Mouse (Mus musculus) heart, adult 2 months (tissue): ENCODE measurements around the gene Muc5ac. TPM values are rescaled to one million over a fixed set of nuclear protein-coding genes. Genes with fewer than 3 reads are reported as not detected.

Experiments used
- DNase-seq, 2 experiments: peaks; one replicate each; pipeline ENCODE4 v3.0.0; 2021
- H3K27ac ChIP-seq: fragments of 200-600 bp; 2 replicates; pipeline ENCODE4 v1.8.1; 2022
- H3K27me3 ChIP-seq: fragments of 200-500 bp; 2 replicates; pipeline ENCODE4 v1.6.1; 2012; ENCODE audit warnings: mild to moderate bottlenecking, low read length, inconsistent platforms, mixed read lengths; ENCODE audit not compliant: control insufficient read depth, insufficient read depth
- H3K36me3 ChIP-seq: fragments of 200-500 bp; 2 replicates; pipeline ENCODE4 v1.6.1; 2012; ENCODE audit warnings: low read length, inconsistent platforms; ENCODE audit not compliant: control insufficient read depth, insufficient read depth
- H3K4me1 ChIP-seq: fragments of 200-500 bp; 2 replicates; pipeline ENCODE4 v1.6.1; 2011; ENCODE audit warnings: low read length; ENCODE audit not compliant: control insufficient read depth, insufficient read depth
- H3K4me3 ChIP-seq: fragments of 200-600 bp; 2 replicates; pipeline ENCODE4 v1.8.1; 2022
- H3K79me2 ChIP-seq: fragments of 200-500 bp; replicated peaks from 2 replicates; pipeline ENCODE4 v1.6.1; 2012; ENCODE audit warnings: mild to moderate bottlenecking, inconsistent platforms, low read length, moderate library complexity, mixed read lengths; ENCODE audit not compliant: control insufficient read depth, insufficient read depth
- H3K9ac ChIP-seq: fragments of 200-500 bp; 2 replicates; pipeline ENCODE4 v1.6.1; 2012; ENCODE audit warnings: low read depth, mild to moderate bottlenecking, control low read depth, inconsistent platforms, low read length, mixed read lengths
- CTCF ChIP-seq: fragments of 200-600 bp; IDR thresholded peaks from 2 replicates; pipeline ENCODE4 v1.8.1; 2022; ENCODE audit warnings: antibody characterized with exemption, mild to moderate bottlenecking, moderate library complexity
- EP300 ChIP-seq: fragments of 200-500 bp; IDR thresholded peaks from 2 replicates; pipeline ENCODE4 v1.6.1; 2011; ENCODE audit warnings: low read depth, low read length, control low read depth; ENCODE audit not compliant: insufficient read depth
- POLR2A ChIP-seq: fragments of 200-500 bp; IDR thresholded peaks from 2 replicates; pipeline ENCODE4 v1.6.1; 2011; ENCODE audit warnings: mild to moderate bottlenecking, low read depth, low read length, control low read depth; ENCODE audit not compliant: insufficient read depth
- WGBS: fragments of 180-500 bp; shearing (Covaris S2); methylation state at CpG from one replicate; pipeline ENCODE4 v1.1.7; 2018; 5-methylcytosine and 5-hydroxymethylcytosine counted together
- intact Hi-C: fragments of 180-260 bp; cut with DNase I; formaldehyde crosslinking; loops from one replicate; pipeline ENCODE4 v1.15.1; 2025
- long read RNA-seq: library from polyadenylated mRNA; stranded (forward); transcript quantifications from one replicate; pipeline ENCODE4 v2.0.0, GENCODE M21; 2021
- polyA plus RNA-seq: library from polyadenylated mRNA; depleted of rRNA; stranded (reverse); fragments of >200 nt; gene quantifications from 2 replicates; pipeline ENCODE4 v1.2.3, GENCODE M21; 2012; rRNA removed
- total RNA-seq, 2 experiments: library from RNA; stranded (reverse); gene quantifications; 2 replicates each; pipeline ENCODE4 v1.2.3; 2021

Muc5ac gene
- not detected for total RNA-seq
- 0.04 TPM in 1 of 2 replicates, not detected in the other for polyA plus RNA-seq
- long read RNA-seq, result 0 reads

- Histone ChIP-seq H3K4me3 (no peak within 1 kb of the TSS), H3K36me3 (no peaks in the 10 kb centered on the region), H3K27me3 (no peaks in the 10 kb centered on the region), H3K4me1 (no peaks in the 10 kb centered on the region), H3K79me2 (no peaks in the 10 kb centered on the region), H3K27ac (no peak within 1 kb of the TSS), H3K9ac (no peak within 1 kb of the TSS)
- TF ChIP-seq EP300, result no peak
- no peak for TF ChIP-seq CTCF
- TF ChIP-seq POLR2A, result no peak
- DNase-seq, result no peak
- intact Hi-C loops, result no loop called here
- WGBS, result 75% methylated on average over 6 of the region's 6 CpGs
Measured at GRCm38 (mm10) chr7:141788677-141789452, at the start of gene Muc5ac. Gene Muc5ac, plus strand, starts transcription at chr7:141788972.

- 79% methylated on average over 7 of the region's 7 CpGs for WGBS
- intact Hi-C loops, result no loop called here
Measured at GRCm38 (mm10) chr7:141747451-141748100, 41.2 kb upstream of the Muc5ac start.

GRCm38 (mm10) chr7:141752513-141752912 lies 36.3 kb upstream of the Muc5ac start:
- H3K27me3 ChIP-seq, result no peaks in the 10 kb centered on the region
- no peak overlapping the region for H3K9ac ChIP-seq
- no peaks in the 10 kb centered on the region for H3K4me1 ChIP-seq
- no peaks in the 10 kb centered on the region for H3K36me3 ChIP-seq
- DNase-seq, result no peak
- intact Hi-C loops, result no loop called here
- H3K27ac ChIP-seq, result no peak overlapping the region
- H3K79me2 ChIP-seq, result no peaks in the 10 kb centered on the region
- TF ChIP-seq POLR2A (no peak), CTCF (no peak), EP300 (no peak)
- WGBS, result 66% methylated on average over 6 of the region's 6 CpGs
- H3K4me3 ChIP-seq, result no peak overlapping the region

More at GRCm38 (mm10) chr7:141747451-141748100, 41.2 kb upstream of the Muc5ac start:
- DNase-seq, result no peak
- Histone ChIP-seq H3K4me1 (no peaks in the 10 kb centered on the region), H3K27ac (no peak overlapping the region), H3K9ac (no peak overlapping the region), H3K79me2 (no peaks in the 10 kb centered on the region), H3K4me3 (no peak overlapping the region), H3K36me3 (no peaks in the 10 kb centered on the region), H3K27me3 (no peaks in the 10 kb centered on the region)
- TF ChIP-seq POLR2A (no peak), CTCF (no peak), EP300 (no peak)

- Histone ChIP-seq H3K79me2 (no peaks in the 10 kb centered on the region), H3K27ac (no peak overlapping the region), H3K9ac (no peak overlapping the region), H3K4me3 (no peak overlapping the region), H3K4me1 (no peaks in the 10 kb centered on the region), H3K36me3 (no peaks in the 10 kb centered on the region), H3K27me3 (no peaks in the 10 kb centered on the region)
- 50% methylated on average over 4 of the region's 4 CpGs for WGBS
- DNase-seq, result peak; percentile 40 to 45
- TF ChIP-seq CTCF (peak; percentile 77), POLR2A (no peak), EP300 (no peak)
- intact Hi-C loops, result loop anchor here (1.0 kb wide), 1 partner anchor 169 kb away; no protein-coding TSS in a partner anchor
Measured at GRCm38 (mm10) chr7:141755831-141756230, 32.9 kb upstream of the Muc5ac start.

GRCm38 (mm10) chr7:141758291-141758690 lies 30.5 kb upstream of the Muc5ac start:
- Histone ChIP-seq H3K36me3 (no peaks in the 10 kb centered on the region), H3K4me3 (no peak overlapping the region), H3K27me3 (no peaks in the 10 kb centered on the region), H3K79me2 (no peaks in the 10 kb centered on the region), H3K4me1 (no peaks in the 10 kb centered on the region), H3K9ac (no peak overlapping the region), H3K27ac (no peak overlapping the region)
- DNase-seq, result no peak
- intact Hi-C loops, result no loop called here
- TF ChIP-seq POLR2A (no peak), CTCF (no peak), EP300 (no peak)
- 42% methylated on average over 4 of the region's 4 CpGs for WGBS

- no peaks in the 10 kb centered on the region for H3K36me3 ChIP-seq
- no peak overlapping the region for H3K27ac ChIP-seq
- no peak for TF ChIP-seq CTCF
- no peak for TF ChIP-seq EP300
- TF ChIP-seq POLR2A, result no peak
- no peak for DNase-seq
- no peak overlapping the region for H3K4me3 ChIP-seq
- WGBS, result 77% methylated on average over 3 of the region's 3 CpGs
- no peak overlapping the region for H3K9ac ChIP-seq
- no peaks in the 10 kb centered on the region for H3K4me1 ChIP-seq
- H3K79me2 ChIP-seq, result no peaks in the 10 kb centered on the region
- intact Hi-C loops, result no loop called here
- no peaks in the 10 kb centered on the region for H3K27me3 ChIP-seq
Measured at GRCm38 (mm10) chr7:141770521-141770920, 18.3 kb upstream of the Muc5ac start.
